Mouse (Mus musculus) activated CD4-positive, CD25-positive, alpha-beta regulatory T cell, adult 4 months (primary cell): ENCODE measurements around the gene Noc3l. TPM values are rescaled to one million over a fixed set of nuclear protein-coding genes. Genes with fewer than 3 reads are reported as not detected.
A peak's percentile ranks its signal among the peaks of the same experiment; 100 is the strongest.

ENCODE experiments used
- ATAC-seq: one replicate; pipeline ENCODE4 v1.8.0; 2017
- polyA plus RNA-seq, 2 experiments: library from polyadenylated mRNA; unstranded; fragments of 100-300 nt; shearing (Covaris generic); gene quantifications; one replicate each; pipeline ENCODE4 v1.2.1; 2017

The Noc3l gene
- polyA plus RNA-seq, result 1 to 10 TPM; 7.1 to 9.5 TPM

GRCm38 (mm10) chr19:38818766-38819426, at the start of gene Noc3l:
Noc3l (minus strand) TSS chr19:38819237.
- peak; percentile 96 for ATAC-seq

- ATAC-seq, result no peak
Observed at GRCm38 (mm10) chr19:38862523-38862922, 43.5 kb upstream of the Noc3l start.

GRCm38 (mm10) chr19:38858224-38858623, 39.2 kb upstream of the Noc3l start:
- ATAC-seq, result no peak

GRCm38 (mm10) chr19:38846373-38846772, 27.3 kb upstream of the Noc3l start:
- ATAC-seq, result no peak

GRCm38 (mm10) chr19:38844817-38845216, 25.8 kb upstream of the Noc3l start:
- no peak for ATAC-seq

GRCm38 (mm10) chr19:38837171-38837641, 18.2 kb upstream of the Noc3l start:
- ATAC-seq, result peak; percentile 17

GRCm38 (mm10) chr19:38836438-38837170, 17.6 kb upstream of the Noc3l start, which contains the start of gene Tbc1d12:
Tbc1d12 (plus strand) TSS chr19:38836579.
- peak; percentile 88 for ATAC-seq

- no peak for ATAC-seq
Observed at GRCm38 (mm10) chr19:38836084-38836437, 17.0 kb upstream of the Noc3l start.

- ATAC-seq, result no peak
Observed at GRCm38 (mm10) chr19:38833224-38833623, 14.2 kb upstream of the Noc3l start.

GRCm38 (mm10) chr19:38820186-38820804, 1.3 kb upstream of the Noc3l start:
- no peak for ATAC-seq

- peak; percentile 63 for ATAC-seq
Observed at GRCm38 (mm10) chr19:38819427-38819802, 378 bp upstream of the Noc3l start.

- no peak for ATAC-seq
Observed at GRCm38 (mm10) chr19:38818191-38818590, 846 bp downstream of the Noc3l start.

- ATAC-seq, result no peak
Observed at GRCm38 (mm10) chr19:38798801-38799200, 20.2 kb downstream of the Noc3l start.

GRCm38 (mm10) chr19:38798291-38798690, 20.7 kb downstream of the Noc3l start:
- ATAC-seq, result no peak

- ATAC-seq, result no peak
Observed at GRCm38 (mm10) chr19:38796546-38796945, 22.5 kb downstream of the Noc3l start.

GRCm38 (mm10) chr19:38793563-38794045, 25.4 kb downstream of the Noc3l start:
- ATAC-seq, result no peak

GRCm38 (mm10) chr19:38787756-38788155, 31.3 kb downstream of the Noc3l start:
- ATAC-seq, result no peak

- ATAC-seq, result no peak
Observed at GRCm38 (mm10) chr19:38783542-38783941, 35.5 kb downstream of the Noc3l start.

GRCm38 (mm10) chr19:38778805-38779204, 40.2 kb downstream of the Noc3l start:
- no peak for ATAC-seq

GRCm38 (mm10) chr19:38775548-38775947, 43.5 kb downstream of the Noc3l start:
- no peak for ATAC-seq

GRCm38 (mm10) chr19:38766306-38766705, 52.7 kb downstream of the Noc3l start:
- ATAC-seq, result no peak

- ATAC-seq, result no peak
Observed at GRCm38 (mm10) chr19:38760441-38760840, 58.6 kb downstream of the Noc3l start.

GRCm38 (mm10) chr19:38758685-38759472, 60.2 kb downstream of the Noc3l start:
- ATAC-seq, result no peak
